35 mouse cellular contexts compared by ENCODE assay signal in the genomic region with DNA sequence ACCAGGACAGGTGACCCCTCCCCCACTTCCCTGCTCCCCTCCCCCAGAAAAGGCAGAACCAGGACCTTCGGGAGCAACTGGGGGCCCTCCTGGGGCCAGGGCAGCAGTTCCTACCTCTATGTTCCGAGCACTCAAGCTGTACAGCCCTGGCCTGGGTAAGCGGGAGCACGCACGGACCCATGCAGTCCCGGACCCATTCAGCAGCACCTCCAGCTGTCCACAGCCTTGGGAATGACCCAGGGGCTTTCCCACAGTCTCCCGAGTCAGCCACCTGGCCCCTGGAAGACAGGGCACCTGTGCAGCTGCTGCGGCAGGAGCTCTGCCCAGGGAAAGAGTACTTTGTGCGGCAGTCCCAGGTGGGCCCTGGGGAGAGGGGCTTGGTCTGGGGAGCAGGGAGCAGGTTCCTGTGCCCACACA. TPM values are rescaled to one million over a fixed set of nuclear protein-coding genes. Genes with fewer than 3 reads are reported as not detected.
DNase-seq lines count a peak whose midpoint lies in the region; ATAC-seq and TF ChIP-seq lines count a peak whose summit lies in the region.
"Had no signal": no experiment of that assay in that cellular context is flagged by ENCODE, and none has a peak within 500 bp of the region (broad histone marks: within the 10 kb centered on the region; RNA-seq: fewer than 3 reads in every experiment).

No protein-coding gene starts in this region.

- no peaks in the 10 kb centered on the region for H3K79me2 ChIP-seq in heart, adult 2 months (replicated peaks; ENCODE audit: control insufficient read depth, insufficient read depth, low read length)

- no peak for TF ChIP-seq EP300 in heart, adult 2 months (IDR thresholded peaks at IDR 0.05; ENCODE audit: insufficient read depth, low read depth, low read length)

- ATAC-seq in forebrain, embryonic 11.5 days (replicated peaks; ENCODE audit: low FRiP score) = no peak
- no peak for ATAC-seq in heart, embryonic 14.5 days (ENCODE audit: insufficient number of reproducible peaks, insufficient read depth, low FRiP score, low read depth)
- ATAC-seq: forebrain, embryonic 15.5 days; hindbrain, postnatal 0 days; intestine, embryonic 16.5 days had no signal

- no peak for DNase-seq in forebrain, embryonic 10.5 days (ENCODE audit: extremely low spot score, low spot score)
- no peak for DNase-seq in forebrain, embryonic 11.5 days (ENCODE audit: low spot score)
- DNase-seq in heart, adult 2 months = no peak
- DNase-seq in testis, postnatal 10 days (ENCODE audit: low spot score) = no peak
- DNase-seq in gastrocnemius, postnatal 10 days = no peak
- DNase-seq in gastrocnemius, postnatal 4 days (ENCODE audit: low spot score in 2 of 2) = no peak
- DNase-seq: adrenal gland, adult 8-10 months; cerebellum, adult 2 months; gastrocnemius, postnatal 36 days; heart, postnatal 4 days; kidney, adult 8-10 months; kidney, postnatal 4 days; liver; lung, adult 2 months; lung, postnatal 10 days; thymus, postnatal 25 days had no signal

- no peak overlapping the region for H3K4me3 ChIP-seq in forebrain, embryonic 10.5 days
- no peak overlapping the region for H3K4me3 ChIP-seq in forebrain, embryonic 11.5 days (ENCODE audit: low read depth, low read length)
- no peak overlapping the region for H3K4me3 ChIP-seq in heart, embryonic 14.5 days (ENCODE audit: control insufficient read depth in 1 of 2, insufficient read depth in 1 of 2, low read depth in 1 of 2, low read length in 2 of 2)
- H3K4me3 ChIP-seq in heart, adult 2 months = no peak overlapping the region
- peak overlapping the region; percentile 74 for H3K4me3 ChIP-seq in testis, adult 2 months (ENCODE audit: control insufficient read depth, low read depth, low read length)
- H3K4me3 ChIP-seq: embryonic facial prominence, embryonic 15.5 days; forebrain, embryonic 15.5 days had no signal

- TF ChIP-seq POLR2A in heart, adult 2 months (IDR thresholded peaks at IDR 0.05; ENCODE audit: insufficient read depth, low read depth, low read length) = no peak
- TF ChIP-seq POLR2A in testis, adult 2 months (IDR thresholded peaks at IDR 0.05; ENCODE audit: control insufficient read depth, low read depth, low read length) = peak; percentile 17; the same call in 1 of the 2 replicates

- peaks cover 37% of the 10 kb centered on the region for H3K4me1 ChIP-seq in forebrain, embryonic 10.5 days
- peaks cover 6% of the 10 kb centered on the region; the same call in 1 of the 2 replicates for H3K4me1 ChIP-seq in forebrain, embryonic 11.5 days (replicated peaks; ENCODE audit: control insufficient read depth, insufficient read depth, low read length)
- peaks cover 14 to 26% of the 10 kb centered on the region in 2 experiments for H3K4me1 ChIP-seq in heart, embryonic 14.5 days (ENCODE audit: control insufficient read depth in 2 of 2, insufficient read depth in 2 of 2, low read length in 2 of 2)
- H3K4me1 ChIP-seq in heart, adult 2 months (ENCODE audit: control insufficient read depth, insufficient read depth, low read length) = no peaks in the 10 kb centered on the region
- peaks cover 4% of the 10 kb centered on the region; the same call in 1 of the 2 replicates for H3K4me1 ChIP-seq in testis, adult 2 months (ENCODE audit: control insufficient read depth, insufficient read depth, low read length)

- 79% methylated on average over 9 of the region's 9 CpGs for WGBS in forebrain, embryonic 10.5 days
- 76% methylated on average over 9 of the region's 9 CpGs for WGBS in forebrain, embryonic 11.5 days
- 62% methylated on average over 9 of the region's 9 CpGs for WGBS in heart, embryonic 14.5 days
- 69% methylated on average over 9 of the region's 9 CpGs for WGBS in heart, adult 2 months

- 0 out of 2 replicates have a peak overlapping the region, but pooled peaks have one; percentile 44 for H3K27ac ChIP-seq in forebrain, embryonic 10.5 days
- H3K27ac ChIP-seq in forebrain, embryonic 11.5 days (ENCODE audit: low read depth, low read length) = no peak overlapping the region
- H3K27ac ChIP-seq in heart, embryonic 14.5 days (replicated peaks in 1 of 2; ENCODE audit: control insufficient read depth in 1 of 2, insufficient read depth in 1 of 2, low read depth in 2 of 2, low read length in 2 of 2) = no peak overlapping the region
- no peak overlapping the region for H3K27ac ChIP-seq in heart, adult 2 months
- H3K27ac ChIP-seq in testis, adult 2 months (ENCODE audit: control insufficient read depth, insufficient read depth, low read depth, low read length) = no peak overlapping the region; the same call in 1 of the 2 replicates
- H3K27ac ChIP-seq: embryonic facial prominence, embryonic 15.5 days; forebrain, embryonic 15.5 days; hindbrain, postnatal 0 days; kidney, postnatal 0 days; liver, embryonic 14.5 days had no signal

- no peaks in the 10 kb centered on the region for H3K27me3 ChIP-seq in forebrain, embryonic 10.5 days (ENCODE audit: poor library complexity, severe bottlenecking)
- H3K27me3 ChIP-seq in forebrain, embryonic 11.5 days (ENCODE audit: control insufficient read depth, insufficient read depth, low read length) = no peaks in the 10 kb centered on the region
- H3K27me3 ChIP-seq in heart, embryonic 14.5 days (ENCODE audit: control insufficient read depth, insufficient read depth, low read length) = no peaks in the 10 kb centered on the region
- H3K27me3 ChIP-seq in heart, adult 2 months (ENCODE audit: control insufficient read depth, insufficient read depth, low read length) = no peaks in the 10 kb centered on the region
- H3K27me3 ChIP-seq in testis, adult 2 months (ENCODE audit: control insufficient read depth, insufficient read depth, low read length) = no peaks in the 10 kb centered on the region
- H3K27me3 ChIP-seq: embryonic facial prominence, embryonic 15.5 days; forebrain, embryonic 15.5 days had no signal

- intact Hi-C loops in heart, adult 2 months (cut with DNase I) = no loop called here

- no peak overlapping the region for H3K9ac ChIP-seq in forebrain, embryonic 11.5 days (ENCODE audit: low read length)
- H3K9ac ChIP-seq in heart, embryonic 14.5 days (ENCODE audit: low read length) = peak overlapping the region; percentile 16; the same call in 1 of the 2 replicates
- no peak overlapping the region for H3K9ac ChIP-seq in heart, adult 2 months (ENCODE audit: low read depth, low read length)
- H3K9ac ChIP-seq: embryonic facial prominence, embryonic 15.5 days; forebrain, embryonic 15.5 days; liver, embryonic 14.5 days had no signal

- peaks cover 25% of the 10 kb centered on the region for H3K36me3 ChIP-seq in forebrain, embryonic 10.5 days (replicated peaks)
- no peaks in the 10 kb centered on the region; the same call in none of the 2 replicates for H3K36me3 ChIP-seq in forebrain, embryonic 11.5 days (ENCODE audit: control insufficient read depth, insufficient read depth, low read length)
- H3K36me3 ChIP-seq in heart, embryonic 14.5 days (ENCODE audit: control insufficient read depth, insufficient read depth, low read length) = peaks cover 27% of the 10 kb centered on the region
- H3K36me3 ChIP-seq in heart, adult 2 months (ENCODE audit: control insufficient read depth, insufficient read depth, low read length) = no peaks in the 10 kb centered on the region
- H3K36me3 ChIP-seq in testis, adult 2 months (ENCODE audit: control insufficient read depth, insufficient read depth, low read length) = no peaks in the 10 kb centered on the region
- H3K36me3 ChIP-seq: G1E had no signal

- H3K9me3 ChIP-seq in forebrain, embryonic 10.5 days = no peaks in the 10 kb centered on the region
- no peaks in the 10 kb centered on the region for H3K9me3 ChIP-seq in forebrain, embryonic 11.5 days (ENCODE audit: control insufficient read depth, low read length)
- no peaks in the 10 kb centered on the region for H3K9me3 ChIP-seq in heart, embryonic 14.5 days (ENCODE audit: control insufficient read depth, low read length)
- H3K9me3 ChIP-seq: embryonic facial prominence, embryonic 15.5 days; forebrain, embryonic 15.5 days; G1E had no signal

- H3K4me2 ChIP-seq in forebrain, embryonic 11.5 days (ENCODE audit: low read depth, low read length, severe bottlenecking) = no peak overlapping the region
- no peak overlapping the region for H3K4me2 ChIP-seq in heart, embryonic 14.5 days (ENCODE audit: low read length)
- H3K4me2 ChIP-seq: embryonic facial prominence, embryonic 15.5 days; forebrain, embryonic 15.5 days; heart, embryonic 11.5 days had no signal

- no peak for TF ChIP-seq CTCF in heart, adult 2 months (IDR thresholded peaks at IDR 0.05)
- no peak for TF ChIP-seq CTCF in testis, adult 2 months (IDR thresholded peaks at IDR 0.05; ENCODE audit: control insufficient read depth, insufficient read depth, insufficient replicate concordance, low read depth, low read length)

RNA-seq across cellular contexts. Expression of a gene that starts 0.9 kb away (rescaled TPM):
- polyA plus RNA-seq in forebrain, embryonic 10.5 days (2016; fragmentation: Nextera tagmentation; extraction: Ambion mirVana) = not detected in 2 replicates
- polyA plus RNA-seq in forebrain, embryonic 11.5 days (2014; fragmentation: Nextera tagmentation; extraction: Ambion mirVana) = not detected in 2 replicates
- 0.30 TPM in 1 of 2 replicates, not detected in the other for polyA plus RNA-seq in heart, embryonic 14.5 days (2014; fragmentation: Nextera tagmentation; extraction: Ambion mirVana)
- total RNA-seq in heart, adult 2 months (2021) = not detected
- not detected in 2 replicates for polyA plus RNA-seq in heart, adult 2 months (2012; rRNA removed)
- 103 and 117 TPM in 2 replicates for polyA plus RNA-seq in testis, adult 2 months (2012; rRNA removed)
- total RNA-seq in gastrocnemius, postnatal 10 days (2021) = not detected
- not detected for total RNA-seq in gastrocnemius, postnatal 4 days (2021)
- total RNA-seq: adrenal gland, adult 8-10 months; adrenal gland, postnatal 4 days; G1E; gastrocnemius, adult 18-20 months; gastrocnemius, postnatal 36 days; heart, postnatal 4 days; hindbrain, postnatal 0 days; layer of hippocampus, adult 8-10 months; layer of hippocampus, postnatal 25 days; left cerebral cortex, adult 8-10 months had no signal
- polyA plus RNA-seq: cerebellum, adult 2 months; cortical plate, adult 2 months; embryonic facial prominence, embryonic 15.5 days; forebrain, embryonic 15.5 days; frontal cortex, adult 2 months; G1E; heart, embryonic 11.5 days; hindbrain, postnatal 0 days; intestine, embryonic 16.5 days; kidney, postnatal 0 days; liver, embryonic 14.5 days; lung, adult 2 months; neural tube, embryonic 14.5 days had no signal

RNA-seq across cellular contexts. Expression of a gene that starts 16.3 kb away (rescaled TPM):
- polyA plus RNA-seq in forebrain, embryonic 10.5 days (2016; fragmentation: Nextera tagmentation; extraction: Ambion mirVana) = 9.7 and 10.5 TPM in 2 replicates
- polyA plus RNA-seq in forebrain, embryonic 11.5 days (2014; fragmentation: Nextera tagmentation; extraction: Ambion mirVana) = 15.8 and 18.6 TPM in 2 replicates
- 16.4 and 22.5 TPM in 2 replicates for polyA plus RNA-seq in heart, embryonic 14.5 days (2014; fragmentation: Nextera tagmentation; extraction: Ambion mirVana)
- 10 to 100 TPM; 19.6 to 22.7 TPM for total RNA-seq in heart, adult 2 months (2021)
- polyA plus RNA-seq in heart, adult 2 months (2012; rRNA removed) = 36.0 and 51.5 TPM in 2 replicates
- 4.3 and 5.5 TPM in 2 replicates for polyA plus RNA-seq in testis, adult 2 months (2012; rRNA removed)
- total RNA-seq in gastrocnemius, postnatal 10 days (2021) = 10 to 100 TPM; 26.3 to 29.7 TPM
- total RNA-seq in gastrocnemius, postnatal 4 days (2021) = 10 to 100 TPM; 37.7 to 42.1 TPM

RNA-seq across cellular contexts. Expression of a gene that starts 29.9 kb away (rescaled TPM):
- 134 and 139 TPM in 2 replicates for polyA plus RNA-seq in forebrain, embryonic 10.5 days (2016; fragmentation: Nextera tagmentation; extraction: Ambion mirVana)
- 110 TPM in 2 replicates for polyA plus RNA-seq in forebrain, embryonic 11.5 days (2014; fragmentation: Nextera tagmentation; extraction: Ambion mirVana)
- polyA plus RNA-seq in heart, embryonic 14.5 days (2014; fragmentation: Nextera tagmentation; extraction: Ambion mirVana) = 39.8 and 48.4 TPM in 2 replicates
- 10 to 100 TPM; 19.6 to 19.8 TPM for total RNA-seq in heart, adult 2 months (2021)
- 26.8 and 32.4 TPM in 2 replicates for polyA plus RNA-seq in heart, adult 2 months (2012; rRNA removed)
- 23.5 and 24.9 TPM in 2 replicates for polyA plus RNA-seq in testis, adult 2 months (2012; rRNA removed)
- total RNA-seq in gastrocnemius, postnatal 10 days (2021) = 10 to 100 TPM; 15.3 to 21.2 TPM
- total RNA-seq in gastrocnemius, postnatal 4 days (2021) = 10 to 100 TPM; 31.6 to 37.2 TPM

RNA-seq across cellular contexts. Expression of a gene that starts 29.9 kb away (rescaled TPM):
- 1,297 and 1,372 TPM in 2 replicates for polyA plus RNA-seq in forebrain, embryonic 10.5 days (2016; fragmentation: Nextera tagmentation; extraction: Ambion mirVana)
- 1,172 and 1,252 TPM in 2 replicates for polyA plus RNA-seq in forebrain, embryonic 11.5 days (2014; fragmentation: Nextera tagmentation; extraction: Ambion mirVana)
- polyA plus RNA-seq in heart, embryonic 14.5 days (2014; fragmentation: Nextera tagmentation; extraction: Ambion mirVana) = 354 and 357 TPM in 2 replicates
- 10 to 100 TPM; 40.1 to 41.2 TPM for total RNA-seq in heart, adult 2 months (2021)
- 20.9 and 25.1 TPM in 2 replicates for polyA plus RNA-seq in heart, adult 2 months (2012; rRNA removed)
- polyA plus RNA-seq in testis, adult 2 months (2012; rRNA removed) = 64.4 and 76.0 TPM in 2 replicates
- total RNA-seq in gastrocnemius, postnatal 10 days (2021) = 10 to 100 TPM; 52.4 to 72.0 TPM
- 100 to 1,000 TPM; 105 to 109 TPM for total RNA-seq in gastrocnemius, postnatal 4 days (2021)

RNA-seq across cellular contexts. Expression of a gene that starts 39.5 kb away (rescaled TPM):
- 3.0 and 5.8 TPM in 2 replicates for polyA plus RNA-seq in forebrain, embryonic 10.5 days (2016; fragmentation: Nextera tagmentation; extraction: Ambion mirVana)
- polyA plus RNA-seq in forebrain, embryonic 11.5 days (2014; fragmentation: Nextera tagmentation; extraction: Ambion mirVana) = 6.2 TPM in 1 of 2 replicates, not detected in the other
- polyA plus RNA-seq in heart, embryonic 14.5 days (2014; fragmentation: Nextera tagmentation; extraction: Ambion mirVana) = 0.88 and 3.6 TPM in 2 replicates
- total RNA-seq in heart, adult 2 months (2021) = not detected
- polyA plus RNA-seq in heart, adult 2 months (2012; rRNA removed) = not detected in 2 replicates
- polyA plus RNA-seq in testis, adult 2 months (2012; rRNA removed) = 0.38 and 0.58 TPM in 2 replicates
- total RNA-seq in gastrocnemius, postnatal 10 days (2021) = not detected
- not detected for total RNA-seq in gastrocnemius, postnatal 4 days (2021)
- total RNA-seq: adrenal gland, adult 8-10 months; adrenal gland, postnatal 4 days; G1E; gastrocnemius, adult 18-20 months; gastrocnemius, postnatal 36 days; heart, postnatal 4 days; hindbrain, postnatal 0 days; layer of hippocampus, adult 8-10 months; left cerebral cortex, adult 8-10 months; left cerebral cortex, postnatal 36 days had no signal
- polyA plus RNA-seq: cortical plate, adult 2 months; frontal cortex, adult 2 months; G1E; heart, embryonic 11.5 days; intestine, embryonic 16.5 days; neural tube, embryonic 14.5 days had no signal

Comparison
In these comparisons a context has a peak if more than half of its experiments do, and no peak if none do; other contexts are left out.
1. RNA of a gene that starts 0.9 kb away (polyA plus RNA-seq): 103 to 117 TPM in testis, adult 2 months; 0.30 TPM in heart, embryonic 14.5 days, not detected in forebrain, embryonic 11.5 days, not detected in heart, adult 2 months and not detected in forebrain, embryonic 10.5 days; every median in the first group is over 10 times any median in the second.